Mouse (Mus musculus): ENCODE data around the gene Hvcn1. TPM values are rescaled to one million over a fixed set of nuclear protein-coding genes. Genes with fewer than 3 reads are reported as not detected.

Gene Hvcn1
- polyA plus RNA-seq, 1 experiment, result 30.0 TPM

GRCm38 (mm10) chr5:122268858-122269604 lies 62.4 kb downstream of the Hvcn1 start:
- Histone ChIP-seq H3K27ac (ENCODE audit: control insufficient read depth, insufficient read depth, low read depth, low read length, poor library complexity) (peak overlapping the region; percentile 14; the same call in 1 of the 2 replicates), H3K4me3 (replicated peaks; ENCODE audit: control insufficient read depth, low read depth, low read length) (no peak overlapping the region), H3K4me1 (ENCODE audit: control insufficient read depth, insufficient read depth, low read length) (peaks cover 11% of the 10 kb centered on the region)
- 64% methylated on average over 12 of the region's 12 CpGs for WGBS
- TF ChIP-seq POLR2A (IDR thresholded peaks at IDR 0.05; ENCODE audit: borderline replicate concordance, control insufficient read depth, low read depth, low read length) (no peak), CTCF (IDR thresholded peaks at IDR 0.05; ENCODE audit: control insufficient read depth, insufficient read depth, low read length) (no peak)

- no peak for TF ChIP-seq POLR2A (IDR thresholded peaks at IDR 0.05; ENCODE audit: borderline replicate concordance, control insufficient read depth, low read depth, low read length)
- TF ChIP-seq CTCF (IDR thresholded peaks at IDR 0.05; ENCODE audit: control insufficient read depth, insufficient read depth, low read length), result no peak
- no peak overlapping the region for H3K27ac ChIP-seq (ENCODE audit: control insufficient read depth, insufficient read depth, low read depth, low read length, poor library complexity)
- H3K4me3 ChIP-seq (replicated peaks; ENCODE audit: control insufficient read depth, low read depth, low read length), result no peak overlapping the region
- H3K4me1 ChIP-seq (ENCODE audit: control insufficient read depth, insufficient read depth, low read length), result peaks cover 9% of the 10 kb centered on the region
- WGBS, result 82% methylated on average over 5 of the region's 5 CpGs
These were observed 66.2 kb downstream of the Hvcn1 start for GRCm38 (mm10) chr5:122272821-122273220.

- Histone ChIP-seq H3K4me3 (replicated peaks; ENCODE audit: control insufficient read depth, low read depth, low read length) (no peak overlapping the region), H3K27ac (ENCODE audit: control insufficient read depth, insufficient read depth, low read depth, low read length, poor library complexity) (peak overlapping the region; percentile 7; the same call in 1 of the 2 replicates), H3K4me1 (ENCODE audit: control insufficient read depth, insufficient read depth, low read length) (peaks cover 4% of the 10 kb centered on the region; the same call in 1 of the 2 replicates)
- no peak for TF ChIP-seq CTCF (IDR thresholded peaks at IDR 0.05; ENCODE audit: control insufficient read depth, insufficient read depth, low read length)
- TF ChIP-seq POLR2A (IDR thresholded peaks at IDR 0.05; ENCODE audit: borderline replicate concordance, control insufficient read depth, low read depth, low read length), result no peak
- WGBS, result 3% methylated on average over 5 of the region's 5 CpGs
These were observed 68.2 kb downstream of the Hvcn1 start for GRCm38 (mm10) chr5:122274785-122275184.

DNA sequence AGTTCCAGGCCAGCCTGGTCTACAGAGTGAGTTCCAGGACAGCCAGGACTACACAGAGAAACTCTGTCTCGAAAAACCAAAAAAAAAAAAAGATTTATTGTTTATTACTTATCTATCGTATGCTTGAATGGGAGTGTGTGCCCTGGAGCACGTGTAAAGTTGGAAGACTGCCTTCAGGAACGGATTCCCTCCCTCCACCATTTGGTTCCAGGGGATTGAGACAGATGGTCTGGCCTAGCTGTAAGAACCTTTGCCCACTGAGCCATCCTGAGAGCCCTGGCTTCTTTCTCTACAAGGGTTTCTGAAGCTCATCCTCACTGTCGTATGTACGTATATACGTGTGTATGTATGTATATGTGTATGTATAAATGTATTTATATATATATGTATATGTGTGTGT lies 72.3 kb downstream of the Hvcn1 start:
- peaks cover 10% of the 10 kb centered on the region for H3K4me1 ChIP-seq (ENCODE audit: control insufficient read depth, insufficient read depth, low read length)
- no peak overlapping the region for H3K4me3 ChIP-seq (replicated peaks; ENCODE audit: control insufficient read depth, low read depth, low read length)
- 91% methylated on average over 7 of the region's 7 CpGs for WGBS
- H3K27ac ChIP-seq (ENCODE audit: control insufficient read depth, insufficient read depth, low read depth, low read length, poor library complexity), result no peak overlapping the region
- no peak for TF ChIP-seq POLR2A (IDR thresholded peaks at IDR 0.05; ENCODE audit: borderline replicate concordance, control insufficient read depth, low read depth, low read length)
- no peak for TF ChIP-seq CTCF (IDR thresholded peaks at IDR 0.05; ENCODE audit: control insufficient read depth, insufficient read depth, low read length)

DNA sequence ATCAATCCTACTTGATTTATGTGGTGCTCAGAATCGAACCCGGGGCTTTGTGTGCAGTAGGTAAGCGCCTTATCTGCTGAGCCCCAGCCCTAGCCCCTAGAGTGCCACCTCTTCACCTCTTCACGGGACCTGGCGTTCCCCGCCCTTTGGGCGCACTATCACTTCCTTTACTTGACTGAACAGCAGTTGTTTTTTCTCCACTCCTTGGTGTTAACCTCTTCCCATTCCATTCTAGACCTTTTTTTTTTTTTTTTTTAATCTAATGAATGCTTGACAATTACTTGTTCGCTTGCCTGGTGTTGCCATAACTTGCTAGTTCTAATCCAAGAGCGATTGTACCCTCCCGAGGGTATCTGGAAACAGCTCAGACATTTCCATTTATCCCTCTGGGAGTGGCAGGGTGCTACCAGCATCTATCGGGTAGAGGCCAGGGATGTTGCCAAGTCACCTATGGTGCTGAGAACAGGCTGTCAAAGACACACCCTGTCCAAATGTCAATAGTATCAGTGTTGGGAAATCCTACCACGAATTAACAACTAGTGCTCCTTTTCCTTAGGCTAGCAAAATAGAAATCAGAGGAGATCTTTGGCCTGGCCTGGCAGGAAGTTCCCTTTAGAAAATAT lies 73.3 kb downstream of the Hvcn1 start:
- H3K27ac ChIP-seq (ENCODE audit: control insufficient read depth, insufficient read depth, low read depth, low read length, poor library complexity), result no peak overlapping the region
- TF ChIP-seq CTCF (IDR thresholded peaks at IDR 0.05; ENCODE audit: control insufficient read depth, insufficient read depth, low read length) (no peak), POLR2A (IDR thresholded peaks at IDR 0.05; ENCODE audit: borderline replicate concordance, control insufficient read depth, low read depth, low read length) (no peak)
- 62% methylated on average over 12 of the region's 12 CpGs for WGBS
- H3K4me3 ChIP-seq (replicated peaks; ENCODE audit: control insufficient read depth, low read depth, low read length), result no peak overlapping the region
- H3K4me1 ChIP-seq (ENCODE audit: control insufficient read depth, insufficient read depth, low read length), result peaks cover 10% of the 10 kb centered on the region

- TF ChIP-seq CTCF (IDR thresholded peaks at IDR 0.05; ENCODE audit: control insufficient read depth, insufficient read depth, low read length) (no peak), POLR2A (IDR thresholded peaks at IDR 0.05; ENCODE audit: borderline replicate concordance, control insufficient read depth, low read depth, low read length) (no peak)
- WGBS, result 33% methylated on average over 6 of the region's 6 CpGs
- Histone ChIP-seq H3K27ac (ENCODE audit: control insufficient read depth, insufficient read depth, low read depth, low read length, poor library complexity) (no peak overlapping the region), H3K4me1 (ENCODE audit: control insufficient read depth, insufficient read depth, low read length) (peaks cover 6% of the 10 kb centered on the region), H3K4me3 (replicated peaks; ENCODE audit: control insufficient read depth, low read depth, low read length) (no peak overlapping the region)
These were observed 73.8 kb downstream of the Hvcn1 start for GRCm38 (mm10) chr5:122280422-122280826.

GRCm38 (mm10) chr5:122280827-122281462 lies 74.3 kb downstream of the Hvcn1 start:
- H3K4me1 ChIP-seq (ENCODE audit: control insufficient read depth, insufficient read depth, low read length), result peaks cover 6% of the 10 kb centered on the region

DNA sequence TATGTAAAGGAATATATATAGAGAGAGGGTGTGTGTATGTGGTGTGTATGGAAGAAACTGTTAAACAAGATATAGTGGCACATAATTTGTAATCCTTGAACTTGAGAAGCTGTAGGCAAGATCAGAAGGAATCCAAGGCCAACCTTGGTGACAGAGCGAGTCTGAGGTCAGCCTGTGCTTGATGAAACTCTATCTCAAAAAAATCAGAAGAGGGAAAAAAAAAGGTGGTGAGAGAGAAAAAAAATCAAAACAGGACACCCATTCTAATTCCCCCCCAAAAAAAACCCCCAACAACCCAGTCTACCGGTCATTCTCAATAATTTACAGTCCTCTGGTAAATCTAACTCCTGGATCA lies 77.2 kb downstream of the Hvcn1 start:
- peaks cover 8% of the 10 kb centered on the region for H3K4me1 ChIP-seq (ENCODE audit: control insufficient read depth, insufficient read depth, low read length)
- no peak overlapping the region for H3K4me3 ChIP-seq (replicated peaks; ENCODE audit: control insufficient read depth, low read depth, low read length)
- H3K27ac ChIP-seq (ENCODE audit: control insufficient read depth, insufficient read depth, low read depth, low read length, poor library complexity), result no peak overlapping the region
- WGBS, result 9% methylated on average over 2 of the region's 2 CpGs
- no peak for TF ChIP-seq POLR2A (IDR thresholded peaks at IDR 0.05; ENCODE audit: borderline replicate concordance, control insufficient read depth, low read depth, low read length)
- TF ChIP-seq CTCF (IDR thresholded peaks at IDR 0.05; ENCODE audit: control insufficient read depth, insufficient read depth, low read length), result no peak

More at GRCm38 (mm10) chr5:122280827-122281462, 74.3 kb downstream of the Hvcn1 start:
- TF ChIP-seq POLR2A (IDR thresholded peaks at IDR 0.05; ENCODE audit: borderline replicate concordance, control insufficient read depth, low read depth, low read length) (no peak), CTCF (IDR thresholded peaks at IDR 0.05; ENCODE audit: control insufficient read depth, insufficient read depth, low read length) (no peak)
- no peak overlapping the region for H3K27ac ChIP-seq (ENCODE audit: control insufficient read depth, insufficient read depth, low read depth, low read length, poor library complexity)
- 38% methylated on average over 19 of the region's 19 CpGs for WGBS
- no peak overlapping the region for H3K4me3 ChIP-seq (replicated peaks; ENCODE audit: control insufficient read depth, low read depth, low read length)
